Mouse (Mus musculus): ENCODE measurements around the gene Gm20772. TPM values are rescaled to one million over a fixed set of nuclear protein-coding genes. Genes with fewer than 3 reads are reported as not detected.
"Not testable (repeated sequence)": the region's sequence is repeated elsewhere in the genome, so short reads cannot be mapped to it uniquely, and the experiment has no call there.

Gm20772 gene
- not detected in 2 replicates for polyA plus RNA-seq (2012; rRNA removed)

DNA sequence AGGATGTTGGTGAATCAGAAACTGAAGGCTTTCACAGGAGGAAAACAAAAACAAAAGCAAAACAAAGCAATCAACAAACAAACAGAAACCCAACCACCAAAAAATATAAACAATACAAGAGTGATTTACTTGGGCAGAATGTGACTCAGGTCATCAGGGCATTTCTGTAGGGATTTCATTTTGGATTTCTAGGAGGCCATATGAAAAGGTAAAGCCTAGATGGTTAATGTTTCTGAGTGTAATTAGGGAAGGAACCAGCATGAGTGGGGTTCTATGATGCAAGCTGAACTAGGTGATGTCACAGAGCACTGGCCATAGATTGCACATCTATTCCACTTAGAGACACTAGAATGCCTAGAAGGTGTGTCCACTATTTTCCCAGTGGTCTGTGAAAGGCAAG, at the start of gene Gm20772, which contains the start of gene Gm20831:
Gm20772 (plus strand) TSS at position 301 of the 400 bp plus-strand sequence.
Gm20831 (plus strand) TSS at position 301 of the 400 bp plus-strand sequence.
- not testable (repeated sequence) for H3K36me3 ChIP-seq (ENCODE audit: control insufficient read depth, insufficient read depth, low read length); H3K27me3 ChIP-seq (ENCODE audit: control insufficient read depth, insufficient read depth, low read length); H3K4me3 ChIP-seq (ENCODE audit: control insufficient read depth, low read depth, low read length); H3K4me1 ChIP-seq (ENCODE audit: control insufficient read depth, insufficient read depth, low read length); H3K27ac ChIP-seq (ENCODE audit: control insufficient read depth, insufficient read depth, low read depth, low read length)

DNA sequence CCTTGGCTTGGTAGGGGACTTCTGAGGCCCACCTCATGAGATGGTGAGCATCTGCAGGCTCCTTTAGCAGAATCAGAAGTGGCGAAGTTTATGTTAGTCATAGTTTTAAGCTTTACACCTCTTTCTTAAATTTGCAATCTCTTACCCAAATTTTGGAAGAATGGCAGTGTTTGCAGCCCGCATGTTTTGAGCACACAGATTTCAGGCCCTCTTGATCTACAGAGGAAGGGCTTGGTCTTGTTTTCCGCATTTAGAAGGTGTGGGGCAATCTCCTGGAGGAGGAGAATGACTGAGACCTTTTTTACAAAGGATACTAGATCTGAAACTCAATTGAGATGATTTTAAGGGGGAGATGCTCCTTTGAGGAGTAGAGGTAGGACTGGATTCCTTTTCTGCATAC, 28.4 kb upstream of the Gm20772 start, which contains the start of gene Gm21904:
Gm21904 (minus strand) TSS at position 101 of the 400 bp plus-strand sequence.
- H3K27me3 ChIP-seq (ENCODE audit: control insufficient read depth, insufficient read depth, low read length); H3K4me3 ChIP-seq (ENCODE audit: control insufficient read depth, low read depth, low read length); H3K36me3 ChIP-seq (ENCODE audit: control insufficient read depth, insufficient read depth, low read length); H3K4me1 ChIP-seq (ENCODE audit: control insufficient read depth, insufficient read depth, low read length); H3K27ac ChIP-seq (ENCODE audit: control insufficient read depth, insufficient read depth, low read depth, low read length): not testable (repeated sequence)

Other genes starting within 250 kb of the Gm20772 start
- not detected in 2 replicates for gene Gm21904, start 28.5 kb upstream of the Gm20772 start, polyA plus RNA-seq (2012; rRNA removed)
- gene Gm20831, start within 50 bp of the Gm20772 start, polyA plus RNA-seq (2012; rRNA removed) = 2.1 and 2.5 TPM in 2 replicates
- not detected in 2 replicates for gene Srsy, start 62.6 kb downstream of the Gm20772 start, polyA plus RNA-seq (2012; rRNA removed)
- not detected in 2 replicates for gene Gm21764, start 187.1 kb downstream of the Gm20772 start, polyA plus RNA-seq (2012; rRNA removed)
- not detected in 2 replicates for gene Ssty1, start 214.4 kb downstream of the Gm20772 start, polyA plus RNA-seq (2012; rRNA removed)